Mouse (Mus musculus): Measurements from ENCODE around the gene Atp2c1. TPM values are rescaled to one million over a fixed set of nuclear protein-coding genes. Genes with fewer than 3 reads are reported as not detected.
A peak's percentile ranks its signal among the peaks of the same experiment; 100 is the strongest.

The Atp2c1 gene
- polyA plus RNA-seq, 1 experiment, result 20.5 TPM

- H3K4me3 ChIP-seq, result no peak overlapping the region
- H3K27me3 ChIP-seq (ENCODE audit: control insufficient read depth, insufficient read depth, insufficient read length), result peaks cover 9% of the 10 kb centered on the region
- no peak overlapping the region for H3ac ChIP-seq (ENCODE audit: control insufficient read depth, insufficient read length)
- peak overlapping the region; percentile 56 for H3K4me2 ChIP-seq (ENCODE audit: low read depth)
- no peaks in the 10 kb centered on the region for H3K79me2 ChIP-seq (ENCODE audit: control insufficient read depth, insufficient read depth)
- no peak for TF ChIP-seq REST (IDR thresholded peaks at IDR 0.05; ENCODE audit: insufficient read depth, insufficient read length)
- no peak for TF ChIP-seq POLR2A (IDR thresholded peaks at IDR 0.05; ENCODE audit: insufficient read length, low read depth)
- TF ChIP-seq USF1 (IDR thresholded peaks at IDR 0.05; ENCODE audit: low read depth), result no peak
- TF ChIP-seq SRF (IDR thresholded peaks at IDR 0.05; ENCODE audit: control insufficient read depth, insufficient read length, low read depth), result no peak
- no peak for TF ChIP-seq TCF12 (IDR thresholded peaks at IDR 0.05; ENCODE audit: insufficient read depth, poor library complexity, severe bottlenecking)
- no peak for TF ChIP-seq E2F4 (IDR thresholded peaks at IDR 0.05; ENCODE audit: insufficient read depth)
- no peak for TF ChIP-seq MAX (IDR thresholded peaks at IDR 0.05; ENCODE audit: low read depth)
- no peak for TF ChIP-seq POLR2AphosphoS2 (IDR thresholded peaks at IDR 0.05; ENCODE audit: insufficient read length, low read depth)
- TF ChIP-seq MYOD1 (IDR thresholded peaks at IDR 0.05; ENCODE audit: control insufficient read depth in 1 of 3, insufficient read length in 2 of 3, low read depth in 2 of 3), result no peak
- TF ChIP-seq MYOG (IDR thresholded peaks at IDR 0.05; ENCODE audit: control insufficient read depth in 1 of 3, insufficient read depth in 1 of 3, insufficient read length in 2 of 3, low read depth in 2 of 3), result no peak
- no peak for TF ChIP-seq TCF3 (IDR thresholded peaks at IDR 0.05; ENCODE audit: insufficient read length, low read depth)
- TF ChIP-seq CEBPB (IDR thresholded peaks at IDR 0.05; ENCODE audit: insufficient read depth, poor library complexity, severe bottlenecking), result no peak
- H3K36me3 ChIP-seq (ENCODE audit: control insufficient read depth, insufficient read depth), result no peaks in the 10 kb centered on the region
Observed at GRCm38 (mm10) chr9:105520776-105521552, 6.2 kb downstream of the Atp2c1 start.

- Histone ChIP-seq H3ac (ENCODE audit: control insufficient read depth, insufficient read length) (no peak overlapping the region), H3K4me2 (ENCODE audit: low read depth) (no peak overlapping the region), H3K36me3 (ENCODE audit: control insufficient read depth, insufficient read depth) (no peaks in the 10 kb centered on the region), H3K27me3 (ENCODE audit: control insufficient read depth, insufficient read depth, insufficient read length) (peaks cover 9% of the 10 kb centered on the region), H3K79me2 (ENCODE audit: control insufficient read depth, insufficient read depth) (no peaks in the 10 kb centered on the region), H3K4me3 (no peak overlapping the region)
- TF ChIP-seq SRF (IDR thresholded peaks at IDR 0.05; ENCODE audit: control insufficient read depth, insufficient read length, low read depth), result no peak
- no peak for TF ChIP-seq POLR2AphosphoS2 (IDR thresholded peaks at IDR 0.05; ENCODE audit: insufficient read length, low read depth)
- TF ChIP-seq MYOG (IDR thresholded peaks at IDR 0.05; ENCODE audit: control insufficient read depth in 1 of 3, insufficient read depth in 1 of 3, insufficient read length in 2 of 3, low read depth in 2 of 3), result no peak
- no peak for TF ChIP-seq USF1 (IDR thresholded peaks at IDR 0.05; ENCODE audit: low read depth)
- TF ChIP-seq E2F4 (IDR thresholded peaks at IDR 0.05; ENCODE audit: insufficient read depth), result no peak
- TF ChIP-seq MAX (IDR thresholded peaks at IDR 0.05; ENCODE audit: low read depth), result no peak
- no peak for TF ChIP-seq POLR2A (IDR thresholded peaks at IDR 0.05; ENCODE audit: insufficient read length, low read depth)
- TF ChIP-seq TCF12 (IDR thresholded peaks at IDR 0.05; ENCODE audit: insufficient read depth, poor library complexity, severe bottlenecking), result no peak
- TF ChIP-seq TCF3 (IDR thresholded peaks at IDR 0.05; ENCODE audit: insufficient read length, low read depth), result no peak
- TF ChIP-seq REST (IDR thresholded peaks at IDR 0.05; ENCODE audit: insufficient read depth, insufficient read length), result no peak
- TF ChIP-seq MYOD1 (IDR thresholded peaks at IDR 0.05; ENCODE audit: control insufficient read depth in 1 of 3, insufficient read length in 2 of 3, low read depth in 2 of 3), result no peak
- no peak for TF ChIP-seq CEBPB (IDR thresholded peaks at IDR 0.05; ENCODE audit: insufficient read depth, poor library complexity, severe bottlenecking)
Observed at GRCm38 (mm10) chr9:105519278-105519883, 7.7 kb downstream of the Atp2c1 start.

GRCm38 (mm10) chr9:105503690-105504089, 23.4 kb downstream of the Atp2c1 start:
- Histone ChIP-seq H3K4me3 (no peak overlapping the region), H3K36me3 (ENCODE audit: control insufficient read depth, insufficient read depth) (no peaks in the 10 kb centered on the region), H3ac (ENCODE audit: control insufficient read depth, insufficient read length) (no peak overlapping the region), H3K79me2 (ENCODE audit: control insufficient read depth, insufficient read depth) (no peaks in the 10 kb centered on the region), H3K4me2 (ENCODE audit: low read depth) (no peak overlapping the region), H3K27me3 (ENCODE audit: control insufficient read depth, insufficient read depth, insufficient read length) (no peaks in the 10 kb centered on the region)
- TF ChIP-seq MYOG (IDR thresholded peaks at IDR 0.05; ENCODE audit: control insufficient read depth in 1 of 3, insufficient read depth in 1 of 3, insufficient read length in 2 of 3, low read depth in 2 of 3), result no peak
- TF ChIP-seq POLR2AphosphoS2 (IDR thresholded peaks at IDR 0.05; ENCODE audit: insufficient read length, low read depth), result no peak
- no peak for TF ChIP-seq CEBPB (IDR thresholded peaks at IDR 0.05; ENCODE audit: insufficient read depth, poor library complexity, severe bottlenecking)
- TF ChIP-seq USF1 (IDR thresholded peaks at IDR 0.05; ENCODE audit: low read depth), result no peak
- no peak for TF ChIP-seq MAX (IDR thresholded peaks at IDR 0.05; ENCODE audit: low read depth)
- TF ChIP-seq MYOD1 (IDR thresholded peaks at IDR 0.05; ENCODE audit: control insufficient read depth in 1 of 3, insufficient read length in 2 of 3, low read depth in 2 of 3), result no peak
- TF ChIP-seq E2F4 (IDR thresholded peaks at IDR 0.05; ENCODE audit: insufficient read depth), result no peak
- no peak for TF ChIP-seq REST (IDR thresholded peaks at IDR 0.05; ENCODE audit: insufficient read depth, insufficient read length)

- Histone ChIP-seq H3K4me3 (no peak overlapping the region), H3K27me3 (ENCODE audit: control insufficient read depth, insufficient read depth, insufficient read length) (no peaks in the 10 kb centered on the region), H3K4me2 (ENCODE audit: low read depth) (no peak overlapping the region), H3K79me2 (ENCODE audit: control insufficient read depth, insufficient read depth) (no peaks in the 10 kb centered on the region), H3K36me3 (ENCODE audit: control insufficient read depth, insufficient read depth) (no peaks in the 10 kb centered on the region), H3ac (ENCODE audit: control insufficient read depth, insufficient read length) (no peak overlapping the region)
- TF ChIP-seq USF1 (IDR thresholded peaks at IDR 0.05; ENCODE audit: low read depth), result no peak
- TF ChIP-seq TCF12 (IDR thresholded peaks at IDR 0.05; ENCODE audit: insufficient read depth, poor library complexity, severe bottlenecking), result no peak
- TF ChIP-seq REST (IDR thresholded peaks at IDR 0.05; ENCODE audit: insufficient read depth, insufficient read length), result no peak
- TF ChIP-seq SRF (IDR thresholded peaks at IDR 0.05; ENCODE audit: control insufficient read depth, insufficient read length, low read depth), result no peak
- no peak for TF ChIP-seq MAX (IDR thresholded peaks at IDR 0.05; ENCODE audit: low read depth)
- no peak for TF ChIP-seq MYOD1 (IDR thresholded peaks at IDR 0.05; ENCODE audit: control insufficient read depth in 1 of 3, insufficient read length in 2 of 3, low read depth in 2 of 3)
- TF ChIP-seq POLR2A (IDR thresholded peaks at IDR 0.05; ENCODE audit: insufficient read length, low read depth), result no peak
- no peak for TF ChIP-seq MYOG (IDR thresholded peaks at IDR 0.05; ENCODE audit: control insufficient read depth in 1 of 3, insufficient read depth in 1 of 3, insufficient read length in 2 of 3, low read depth in 2 of 3)
- no peak for TF ChIP-seq E2F4 (IDR thresholded peaks at IDR 0.05; ENCODE audit: insufficient read depth)
- TF ChIP-seq CEBPB (IDR thresholded peaks at IDR 0.05; ENCODE audit: insufficient read depth, poor library complexity, severe bottlenecking), result no peak
- TF ChIP-seq TCF3 (IDR thresholded peaks at IDR 0.05; ENCODE audit: insufficient read length, low read depth), result no peak
Observed at GRCm38 (mm10) chr9:105502389-105502788, 24.7 kb downstream of the Atp2c1 start.
